Mouse (Mus musculus) embryo, embryonic 11.5 days (tissue): ENCODE results near the gene Zc3h12c.
"Not testable (repeated sequence)": the region's sequence is repeated elsewhere in the genome, so short reads cannot be mapped to it uniquely, and the experiment has no call there.

Experiments used
- DNase-seq: peaks from one replicate; pipeline ENCODE4 v3.0.0-alpha.2; 2012; ENCODE audit warnings: low read depth, low spot score

Gene Zc3h12c

DNA sequence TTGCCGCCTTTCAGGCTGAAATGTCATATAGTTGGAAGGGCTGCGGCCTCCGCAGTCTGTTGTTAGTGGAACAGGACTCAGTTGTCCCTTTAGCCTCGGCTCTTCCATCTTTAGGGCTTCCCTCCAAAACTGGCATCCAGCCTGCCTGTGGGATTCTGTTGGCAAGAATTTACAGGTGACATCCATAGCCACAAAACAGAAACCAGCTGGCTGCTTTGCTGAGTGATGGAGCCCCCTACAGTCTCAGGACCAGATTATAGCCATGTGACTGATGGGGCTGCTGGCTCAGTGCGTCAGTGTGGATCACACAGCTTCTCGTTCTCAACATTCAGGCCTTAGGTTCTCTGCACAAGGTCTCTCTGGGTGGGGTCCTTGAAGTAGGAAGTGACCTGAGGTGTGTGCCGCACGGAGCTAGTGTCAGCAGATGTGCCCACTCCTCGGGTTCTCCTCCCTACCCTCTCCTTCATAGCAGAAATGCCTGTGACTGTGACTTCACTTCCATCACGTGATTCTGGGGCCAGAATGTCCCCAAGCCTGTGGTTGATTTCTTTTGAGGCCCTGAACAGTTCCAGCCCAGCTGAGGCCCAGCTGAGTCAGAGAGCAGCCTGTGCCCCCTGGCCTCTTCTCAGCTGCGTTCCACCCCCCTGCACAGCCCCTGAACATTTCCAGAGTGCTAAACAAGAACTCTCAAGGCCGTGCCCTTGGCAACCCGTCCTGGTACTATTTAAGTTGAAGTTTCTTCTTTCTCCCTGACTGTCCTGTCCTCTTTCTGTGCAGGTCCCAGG is 66.1 kb downstream of the Zc3h12c start:
- no peak for DNase-seq

DNA sequence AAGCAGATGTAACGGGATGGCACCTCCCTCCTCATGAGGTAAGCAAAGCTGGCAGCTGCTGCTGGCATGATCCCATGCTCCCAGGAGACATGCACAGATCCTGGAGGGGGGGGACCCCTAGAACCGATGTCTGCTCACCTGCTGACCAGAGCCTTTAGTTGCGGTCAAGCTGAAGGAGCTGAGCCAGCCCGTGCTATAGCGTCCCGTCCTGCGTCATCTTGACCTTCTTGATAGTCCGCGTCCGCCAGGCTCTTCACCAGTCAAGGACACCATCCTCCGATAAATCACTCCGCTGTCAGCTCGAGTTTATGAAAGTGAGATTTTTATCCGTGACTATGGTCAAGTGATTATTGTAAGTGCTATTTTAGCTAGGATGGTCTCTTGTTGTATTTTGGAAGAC is 67.9 kb downstream of the Zc3h12c start:
- no peak for DNase-seq

GRCm38 (mm10) chr9:52098600-52098999 is 69.8 kb downstream of the Zc3h12c start:
- peak; percentile 64 for DNase-seq

DNA sequence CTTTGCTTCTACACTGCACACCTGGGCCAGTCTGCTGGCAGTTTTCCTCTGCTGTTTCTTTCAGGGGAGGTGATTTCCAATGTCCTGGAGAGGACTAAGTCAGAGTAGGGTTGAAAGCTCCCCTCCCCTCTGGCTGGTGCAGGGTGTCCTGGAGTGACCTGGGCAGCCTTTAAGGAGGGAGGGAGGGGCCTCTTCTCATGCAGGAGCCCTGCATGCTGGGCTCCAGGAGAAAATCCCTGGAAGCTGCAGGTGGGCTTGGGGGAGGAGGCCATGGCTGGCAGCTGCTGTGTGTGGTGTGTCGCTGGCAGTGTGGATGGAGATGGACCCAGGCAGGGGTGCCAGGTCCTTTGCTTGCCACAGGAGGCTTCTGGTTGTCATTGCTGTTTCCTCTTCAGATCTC is 71.0 kb downstream of the Zc3h12c start:
- no peak for DNase-seq

DNA sequence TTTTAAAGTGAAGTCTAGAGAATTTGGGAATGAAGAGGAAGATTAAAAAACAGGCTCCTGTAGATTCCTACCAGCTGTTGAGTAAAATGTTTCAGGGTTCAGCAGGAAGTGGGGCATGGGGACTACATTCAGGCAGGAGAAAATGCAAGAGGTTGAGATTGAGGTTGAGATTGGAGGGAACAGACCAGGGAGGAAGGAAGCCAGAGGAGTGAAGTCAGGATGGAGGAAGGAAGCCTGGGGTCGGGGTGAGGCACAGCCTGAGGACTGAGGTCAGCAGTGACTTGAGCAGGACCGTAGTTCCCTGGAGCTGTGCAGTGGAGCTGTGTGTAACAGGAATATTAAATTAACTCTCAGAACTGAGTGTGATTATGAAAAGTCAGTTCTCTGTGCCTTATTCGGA is 72.7 kb downstream of the Zc3h12c start:
- no peak for DNase-seq

DNA sequence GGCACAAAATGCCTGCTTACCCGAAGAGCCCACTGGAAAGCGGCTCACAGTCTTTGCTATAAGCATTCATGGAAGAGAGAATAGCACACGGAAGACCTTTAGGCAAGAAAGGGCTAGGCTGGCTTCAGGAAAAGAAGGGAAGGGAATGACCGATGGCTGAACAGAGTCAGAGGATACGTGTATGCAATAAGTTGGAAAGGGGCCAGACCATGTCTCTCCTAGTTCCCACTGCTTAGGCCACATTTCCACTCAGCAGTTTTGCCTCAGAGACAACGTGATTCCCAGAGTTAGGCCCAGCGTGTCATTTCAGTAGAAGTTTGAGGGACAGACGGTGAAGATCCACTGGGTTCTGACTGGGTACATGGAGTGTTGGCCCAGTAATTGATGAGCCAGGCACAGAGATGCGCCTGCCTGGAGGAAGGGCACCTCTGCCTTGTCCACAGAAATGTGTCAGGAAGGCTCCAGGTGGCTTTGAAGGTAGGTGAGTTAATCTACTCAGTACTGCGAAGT is 73.8 kb downstream of the Zc3h12c start:
- DNase-seq = no peak

GRCm38 (mm10) chr9:52094016-52094415 is 74.4 kb downstream of the Zc3h12c start:
- no peak for DNase-seq

DNA sequence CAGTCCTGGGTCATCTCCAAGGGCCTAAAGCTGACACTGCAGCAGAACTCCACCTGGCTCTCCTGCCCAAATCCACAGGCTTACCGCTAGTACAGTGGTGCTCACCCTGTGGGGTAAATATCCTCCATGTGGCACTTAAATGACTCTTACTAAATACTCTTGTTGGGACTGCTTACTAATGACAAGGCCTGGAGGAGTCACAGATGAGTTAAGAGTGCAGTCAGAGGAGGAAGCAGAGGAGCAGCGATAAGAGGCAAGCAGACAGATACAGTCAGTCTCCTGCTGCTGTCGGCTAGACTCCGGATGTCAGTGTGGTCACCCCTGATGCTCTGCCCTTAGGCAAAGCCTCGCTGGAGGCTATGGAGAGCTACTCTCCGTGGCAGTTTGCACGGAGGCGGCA is 75.3 kb downstream of the Zc3h12c start:
- no peak for DNase-seq

DNA sequence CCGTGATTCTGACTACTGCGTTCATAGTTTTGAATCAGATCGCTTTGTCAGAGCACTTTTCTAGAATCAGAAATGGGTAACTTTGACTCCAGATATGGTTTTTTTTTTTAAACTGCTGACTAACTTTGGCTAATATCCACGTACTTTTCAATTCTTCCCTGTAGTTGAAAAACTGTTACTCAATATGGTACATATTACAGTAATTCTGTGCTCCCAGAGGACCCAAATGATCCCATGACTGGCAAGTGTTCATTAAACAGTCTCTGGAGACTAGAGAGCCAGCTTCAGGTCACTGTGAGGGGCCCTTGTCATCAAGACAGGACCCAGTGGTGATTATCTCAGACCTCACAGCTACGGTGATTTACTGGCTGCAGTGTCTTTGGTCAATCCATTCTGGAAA is 76.1 kb downstream of the Zc3h12c start:
- no peak for DNase-seq

DNA sequence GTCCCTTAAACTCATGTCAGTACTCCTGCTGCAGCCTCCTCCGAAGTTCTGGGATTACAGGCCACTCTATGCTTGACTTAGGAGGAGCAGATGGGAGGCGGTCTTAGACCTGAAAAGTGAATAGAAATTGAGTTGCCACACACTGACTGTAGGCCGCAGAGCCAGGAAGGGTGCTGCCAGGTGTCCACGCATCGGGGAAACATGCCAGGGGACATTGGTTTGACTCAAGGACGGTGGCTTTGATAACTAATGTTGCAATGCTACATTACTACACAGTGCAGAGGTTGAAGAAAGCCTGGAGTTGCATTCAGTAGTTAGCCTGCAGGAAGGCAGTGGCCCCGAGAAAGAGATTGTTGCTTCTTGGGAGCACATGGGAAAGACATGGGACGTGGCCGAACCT is 76.6 kb downstream of the Zc3h12c start:
- no peak for DNase-seq

DNA sequence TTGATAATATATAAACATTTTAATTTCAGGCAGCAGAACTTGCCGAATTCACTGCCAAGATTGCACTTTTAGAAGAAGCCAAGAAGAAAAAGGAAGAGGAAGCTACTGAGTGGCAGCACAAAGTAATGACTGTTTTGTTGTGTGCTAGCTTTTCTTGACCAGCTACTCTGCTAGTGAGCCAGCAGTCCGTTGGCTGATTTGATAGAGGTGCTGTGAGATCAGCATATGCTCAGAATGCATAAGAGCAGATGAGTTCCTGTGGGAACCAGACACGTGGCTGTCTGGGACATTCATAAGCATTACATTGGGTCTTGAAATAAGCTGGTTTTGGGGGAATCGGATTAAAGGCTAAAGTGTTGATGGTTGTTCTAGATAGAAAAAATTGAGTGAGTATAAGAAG is 86.0 kb downstream of the Zc3h12c start:
- no peak for DNase-seq

GRCm38 (mm10) chr9:52081979-52082378 is 86.4 kb downstream of the Zc3h12c start:
- DNase-seq = no peak

GRCm38 (mm10) chr9:52077692-52078091 is 90.7 kb downstream of the Zc3h12c start:
- DNase-seq = no peak

GRCm38 (mm10) chr9:52076089-52076488 is 92.3 kb downstream of the Zc3h12c start:
- no peak for DNase-seq

GRCm38 (mm10) chr9:52072202-52072601 is 96.2 kb downstream of the Zc3h12c start:
- no peak for DNase-seq

DNA sequence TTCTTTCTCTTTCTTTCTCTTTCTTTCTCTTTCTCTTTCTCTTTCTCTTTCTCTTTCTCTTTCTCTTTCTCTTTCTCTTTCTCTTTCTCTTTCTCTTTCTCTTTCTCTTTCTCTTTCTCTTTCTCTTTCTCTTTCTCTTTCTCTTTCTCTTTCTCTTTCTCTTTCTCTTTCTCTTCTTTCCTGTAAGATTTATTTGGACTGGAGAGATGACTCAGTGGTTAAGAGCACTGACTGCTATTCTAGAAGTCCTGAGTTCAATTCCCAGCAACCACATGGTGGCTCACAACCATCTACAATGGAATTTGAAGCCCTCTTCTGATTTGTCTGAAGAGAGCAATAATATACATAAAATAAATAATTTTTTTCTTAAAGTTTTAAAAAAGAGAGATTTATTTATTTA is 97.0 kb downstream of the Zc3h12c start:
- DNase-seq = not testable (repeated sequence)

DNA sequence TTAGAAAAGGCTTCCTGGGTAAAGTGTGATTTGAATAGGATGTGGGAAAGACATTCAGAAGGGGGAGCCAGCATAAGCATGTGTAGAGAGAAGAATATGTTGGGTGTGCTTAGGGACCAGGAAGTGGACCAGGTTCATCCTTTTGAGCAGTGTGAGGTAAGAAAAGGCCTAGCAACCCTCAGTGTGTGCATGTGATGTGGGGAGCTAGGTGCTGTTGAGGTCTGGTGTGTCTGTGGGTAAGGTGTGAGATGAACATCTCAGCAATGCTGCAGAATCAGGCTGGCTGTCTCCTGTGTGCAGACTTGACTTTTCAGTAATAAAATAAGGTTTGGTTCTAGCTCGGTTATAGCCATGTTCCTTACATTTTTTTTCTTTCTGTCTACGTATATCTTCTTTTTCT is 98.3 kb downstream of the Zc3h12c start:
- DNase-seq = no peak
